Mouse (Mus musculus) bone marrow, adult 2 months (tissue): ENCODE measurements around the gene Olfr1080. TPM values are rescaled to one million over a fixed set of nuclear protein-coding genes. Genes with fewer than 3 reads are reported as not detected.
"Not testable (repeated sequence)": the region's sequence is repeated elsewhere in the genome, so short reads cannot be mapped to it uniquely, and the experiment has no call there.

Source experiments
- H3K27ac ChIP-seq: fragments of 200-500 bp; 2 replicates; pipeline ENCODE4 v1.5.1; 2012; ENCODE audit warnings: low read depth, mild to moderate bottlenecking, control low read depth, inconsistent platforms, low read length; ENCODE audit not compliant: control insufficient read depth, poor library complexity, insufficient read depth
- H3K4me1 ChIP-seq: fragments of 200-500 bp; 2 replicates; pipeline ENCODE4 v1.6.1; 2011; ENCODE audit warnings: low read length; ENCODE audit not compliant: control insufficient read depth, insufficient read depth
- H3K4me3 ChIP-seq: fragments of 200-500 bp; replicated peaks from 2 replicates; pipeline ENCODE3; 2011; ENCODE audit warnings: mild to moderate bottlenecking, low read depth, low read length, control low read depth; ENCODE audit not compliant: control insufficient read depth
- CTCF ChIP-seq: fragments of 200-500 bp; IDR thresholded peaks from 2 replicates; pipeline ENCODE4 v1.5.1; 2011; ENCODE audit warnings: low read length, control low read depth; ENCODE audit not compliant: control insufficient read depth, insufficient read depth
- POLR2A ChIP-seq: fragments of 200-500 bp; IDR thresholded peaks from 2 replicates; pipeline ENCODE4 v1.6.1; 2011; ENCODE audit warnings: low read depth, mild to moderate bottlenecking, control low read depth, low read length, borderline replicate concordance; ENCODE audit not compliant: control insufficient read depth
- WGBS: fragments of 180-500 bp; shearing (Covaris S2); methylation state at CpG from one replicate; pipeline ENCODE4 v1.1.7; 2018; 5-methylcytosine and 5-hydroxymethylcytosine counted together
- polyA plus RNA-seq: library from polyadenylated mRNA; stranded (reverse); fragments of >200 nt; gene quantifications from 2 replicates; pipeline ENCODE4 v1.2.4, GENCODE M21; 2011; ENCODE audit warnings: low replicate concordance; ENCODE audit not compliant: missing spikeins, insufficient read depth, insufficient read length

Gene Olfr1080
- polyA plus RNA-seq = not detected in 2 replicates

GRCm38 (mm10) chr2:86558135-86558534, at the start of gene Olfr1080:
TSS of gene Olfr1080 (minus strand) at chr2:86558235.
- H3K27ac ChIP-seq, H3K4me1 ChIP-seq: not testable (repeated sequence)

DNA sequence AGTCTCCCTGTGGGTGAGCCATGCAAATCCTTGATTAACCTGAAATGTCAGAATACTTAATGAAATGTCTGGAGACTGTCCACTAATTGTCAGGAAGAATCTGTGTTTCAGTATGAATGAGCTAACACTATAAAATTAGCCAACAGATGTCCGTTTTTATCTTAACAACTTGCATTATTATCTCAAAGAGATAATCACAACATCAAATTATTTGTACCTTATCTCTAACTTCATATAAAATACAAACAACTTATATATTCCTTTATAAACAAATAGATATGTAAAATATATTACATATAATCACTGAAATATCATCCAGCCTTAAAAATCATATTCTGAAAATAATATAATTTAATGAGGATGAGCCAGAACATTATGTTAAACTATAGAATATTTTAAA, 40.8 kb upstream of the Olfr1080 start, which contains the start of gene Olfr1082:
TSS of gene Olfr1082 (minus strand) at position 101 of the 400 bp plus-strand sequence.
- WGBS = 17% methylated on average over 1 of the region's 1 CpGs
- H3K4me1 ChIP-seq, H3K4me3 ChIP-seq, H3K27ac ChIP-seq: not testable (repeated sequence)

More at GRCm38 (mm10) chr2:86558135-86558534, at the start of gene Olfr1080:
- H3K4me3 ChIP-seq = not testable (repeated sequence)

DNA sequence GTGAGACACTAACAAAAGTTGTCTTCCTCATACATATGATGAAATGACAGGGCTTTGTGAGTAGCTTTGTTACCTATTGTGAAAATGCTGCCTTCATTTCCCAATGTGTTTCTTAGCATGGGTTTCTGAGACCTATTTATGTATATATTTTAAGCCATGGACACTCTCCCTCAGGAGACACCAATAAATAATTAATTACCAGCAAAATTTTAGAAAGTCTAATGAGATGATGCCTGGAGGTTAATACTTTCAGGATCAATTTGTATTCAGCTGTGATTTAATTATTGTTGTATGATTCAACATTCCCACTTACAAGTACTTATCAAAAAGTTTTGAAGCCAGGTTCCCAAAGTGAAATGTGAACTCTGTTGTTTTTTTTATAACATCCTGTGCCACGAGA, 15.7 kb downstream of the Olfr1080 start, which contains the start of gene Olfr1079:
TSS of gene Olfr1079 (minus strand) at position 101 of the 400 bp plus-strand sequence.
- no peak within 1 kb of the TSS for H3K27ac ChIP-seq
- no peak within 1 kb of the TSS for H3K4me3 ChIP-seq
- no peak for TF ChIP-seq CTCF
- no peak for TF ChIP-seq POLR2A
- 60% methylated on average over 1 of the region's 1 CpGs for WGBS
- no peaks in the 10 kb centered on the region for H3K4me1 ChIP-seq

- 42% methylated on average over 1 of the region's 1 CpGs for WGBS
- TF ChIP-seq CTCF (no peak), POLR2A (no peak)
Observed at GRCm38 (mm10) chr2:86530991-86531390, 27.0 kb downstream of the Olfr1080 start.

GRCm38 (mm10) chr2:86508161-86508560, 49.9 kb downstream of the Olfr1080 start, which contains the start of gene Olfr1076:
TSS of gene Olfr1076 (plus strand) at chr2:86508461.
- WGBS = 63% methylated on average over 1 of the region's 1 CpGs
- Histone ChIP-seq H3K4me3 (no peak within 1 kb of the TSS), H3K27ac (no peak within 1 kb of the TSS), H3K4me1 (no peaks in the 10 kb centered on the region)
- TF ChIP-seq POLR2A (no peak), CTCF (no peak)

More at GRCm38 (mm10) chr2:86530991-86531390, 27.0 kb downstream of the Olfr1080 start:
- H3K4me1 ChIP-seq = no peaks in the 10 kb centered on the region
- H3K27ac ChIP-seq = no peak overlapping the region
- H3K4me3 ChIP-seq = no peak overlapping the region

Other genes starting within 250 kb of the Olfr1080 start
- gene Olfr1053, start 243.0 kb downstream of the Olfr1080 start, polyA plus RNA-seq = not detected in 2 replicates
- not detected in 2 replicates for gene Olfr1054, start 222.8 kb downstream of the Olfr1080 start, polyA plus RNA-seq
- not detected in 2 replicates for gene Olfr1055, start 208.0 kb downstream of the Olfr1080 start, polyA plus RNA-seq
- not detected in 2 replicates for gene Olfr1056, start 195.8 kb downstream of the Olfr1080 start, polyA plus RNA-seq
- not detected in 2 replicates for gene Olfr1057, start 179.8 kb downstream of the Olfr1080 start, polyA plus RNA-seq
- not detected in 2 replicates for gene Olfr1058, start 169.7 kb downstream of the Olfr1080 start, polyA plus RNA-seq
- not detected in 2 replicates for gene Olfr1061, start 144.2 kb downstream of the Olfr1080 start, polyA plus RNA-seq
- 0.45 and 0.97 TPM in 2 replicates for gene Olfr1062, start 131.5 kb downstream of the Olfr1080 start, polyA plus RNA-seq
- not detected in 2 replicates for gene Olfr1065, start 107.6 kb downstream of the Olfr1080 start, polyA plus RNA-seq
- gene Olfr1066, start 102.0 kb downstream of the Olfr1080 start, polyA plus RNA-seq = not detected in 2 replicates
- gene Olfr228, start 70.8 kb downstream of the Olfr1080 start, polyA plus RNA-seq = not detected in 2 replicates
- not detected in 2 replicates for gene Olfr1076, start 49.8 kb downstream of the Olfr1080 start, polyA plus RNA-seq
- gene Olfr1079, start 15.8 kb downstream of the Olfr1080 start, polyA plus RNA-seq = not detected in 2 replicates
- 1.0 TPM in 1 of 2 replicates, not detected in the other for gene Olfr1082, start 40.7 kb upstream of the Olfr1080 start, polyA plus RNA-seq
- gene Olfr1084, start 81.5 kb upstream of the Olfr1080 start, polyA plus RNA-seq = not detected in 2 replicates
- gene Olfr1085, start 103.8 kb upstream of the Olfr1080 start, polyA plus RNA-seq = 0.30 TPM in 1 of 2 replicates, not detected in the other
- gene Olfr1086, start 121.9 kb upstream of the Olfr1080 start, polyA plus RNA-seq = not detected in 2 replicates
- gene Olfr1087, start 140.2 kb upstream of the Olfr1080 start, polyA plus RNA-seq = not detected in 2 replicates
- gene Olfr1089, start 175.5 kb upstream of the Olfr1080 start, polyA plus RNA-seq = not detected in 2 replicates
- 4.3 TPM in 1 of 2 replicates, not detected in the other for gene Olfr1090, start 200.8 kb upstream of the Olfr1080 start, polyA plus RNA-seq
- not detected in 2 replicates for gene Olfr1093, start 224.2 kb upstream of the Olfr1080 start, polyA plus RNA-seq